Comparison of ENCODE assay signal across 9 mouse cellular contexts in genomic region chr11:50587787-50588186, GRCm38 (mm10). TPM values are rescaled to one million over a fixed set of nuclear protein-coding genes. Genes with fewer than 3 reads are reported as not detected.
DNase-seq lines count a peak whose midpoint lies in the region; ATAC-seq and TF ChIP-seq lines count a peak whose summit lies in the region.
"Had no signal": no experiment of that assay in that cellular context is flagged by ENCODE, and none has a peak within 500 bp of the region (broad histone marks: within the 10 kb centered on the region; RNA-seq: fewer than 3 reads in every experiment).

No protein-coding gene starts in this region.

- TF ChIP-seq CTCF in MEL (IDR thresholded peaks at IDR 0.05 in 2 of 3, conservative IDR thresholded peaks at IDR 0.05 in 1 of 3; ENCODE audit: control insufficient read depth in 1 of 3, insufficient read depth in 1 of 3, low read depth in 2 of 3, low read length in 3 of 3, poor library complexity in 1 of 3, severe bottlenecking in 1 of 3): peak; percentile 41 to 52 (median 42)
- TF ChIP-seq CTCF in brain, embryonic 14.5 days (IDR thresholded peaks at IDR 0.05; ENCODE audit: borderline replicate concordance, extremely low read depth, insufficient read depth, insufficient read length): peak; percentile 82
- TF ChIP-seq CTCF in gastrocnemius, adult 2 months (IDR thresholded peaks at IDR 0.05): peak; percentile 82
- TF ChIP-seq CTCF in left cerebral cortex, adult 2 months (IDR thresholded peaks at IDR 0.05): peak; percentile 82
- TF ChIP-seq CTCF in olfactory bulb, adult 2 months (IDR thresholded peaks at IDR 0.05; ENCODE audit: insufficient read depth, low read depth, low read length): 0 out of 2 replicates have a peak, but pooled peaks have one; percentile 22

- no peak overlapping the region for H3K9ac ChIP-seq in MEL (ENCODE audit: control insufficient read depth, low read depth, low read length, poor library complexity, severe bottlenecking)

- TF ChIP-seq POLR2A in MEL (IDR thresholded peaks at IDR 0.05; ENCODE audit: control insufficient read depth in 1 of 2, insufficient read depth in 1 of 2, low read depth in 1 of 2, low read length in 2 of 2, poor library complexity in 1 of 2): no peak
- TF ChIP-seq POLR2A in brain, embryonic 14.5 days (IDR thresholded peaks at IDR 0.05; ENCODE audit: borderline replicate concordance, extremely low read depth, insufficient read depth, insufficient read length, poor library complexity, severe bottlenecking): no peak
- TF ChIP-seq POLR2A in olfactory bulb, adult 2 months (IDR thresholded peaks at IDR 0.05; ENCODE audit: insufficient read depth, low read depth, low read length): no peak

- no peaks in the 10 kb centered on the region for H3K4me1 ChIP-seq in MEL (ENCODE audit: control insufficient read depth in 1 of 2, insufficient read depth in 2 of 2, low read length in 2 of 2)
- no peaks in the 10 kb centered on the region for H3K4me1 ChIP-seq in olfactory bulb, adult 2 months (ENCODE audit: control insufficient read depth, insufficient read depth, low read length)

- H3K27me3 ChIP-seq in MEL (ENCODE audit: control insufficient read depth in 1 of 2, insufficient read depth in 2 of 2, low read length in 2 of 2): no peaks in the 10 kb centered on the region

- H3K27ac ChIP-seq in MEL (ENCODE audit: control insufficient read depth, low read depth, low read length): no peak overlapping the region
- no peak overlapping the region for H3K27ac ChIP-seq in gastrocnemius, adult 2 months
- no peak overlapping the region for H3K27ac ChIP-seq in left cerebral cortex, adult 2 months
- no peak overlapping the region for H3K27ac ChIP-seq in olfactory bulb, adult 2 months (ENCODE audit: insufficient read depth, low read depth, low read length)

- TF ChIP-seq EP300 in MEL (IDR thresholded peaks at IDR 0.05; ENCODE audit: low read depth in 1 of 2, low read length in 2 of 2): no peak

- no peaks in the 10 kb centered on the region for H3K9me3 ChIP-seq in MEL (replicated peaks; ENCODE audit: insufficient read depth, low read length)

- H3K36me3 ChIP-seq in MEL (ENCODE audit: control insufficient read depth in 1 of 2, insufficient read depth in 2 of 2, low read length in 2 of 2): no peaks in the 10 kb centered on the region

- intact Hi-C loops in gastrocnemius, adult 2 months (cut with DNase I): no loop called here
- intact Hi-C loops in left cerebral cortex, adult 2 months (cut with DNase I): loop anchor here (5.0 kb wide), 1 partner anchor 145 kb away; no protein-coding TSS in a partner anchor

- peak; percentile 61 for DNase-seq in layer of hippocampus, adult 11-12 months (ENCODE audit: low spot score)
- no peak for DNase-seq in layer of hippocampus, postnatal 36 days
- peak; percentile 35 for DNase-seq in MEL (ENCODE audit: low read depth, low spot score)
- DNase-seq in brain, embryonic 14.5 days (ENCODE audit: low read depth): peak; percentile 52
- peak; percentile 46 for DNase-seq in gastrocnemius, adult 2 months
- DNase-seq in left cerebral cortex, adult 2 months (ENCODE audit: extremely low spot score in 1 of 2, low spot score in 2 of 2): peak; percentile 30 to 42

- 12% methylated on average over 3 of the region's 3 CpGs for WGBS in olfactory bulb, adult 2 months

- no peak for ATAC-seq in inflammation-experienced regulatory T-cells, adult 6 months

- H3K79me2 ChIP-seq in MEL (ENCODE audit: control insufficient read depth, insufficient read depth, low read length, poor library complexity): no peaks in the 10 kb centered on the region

- no peak overlapping the region for H3K4me3 ChIP-seq in MEL (ENCODE audit: control insufficient read depth in 1 of 2, insufficient read depth in 1 of 2, low read depth in 2 of 2, low read length in 2 of 2)
- no peak overlapping the region for H3K4me3 ChIP-seq in gastrocnemius, adult 2 months
- H3K4me3 ChIP-seq in left cerebral cortex, adult 2 months: no peak overlapping the region
- no peak overlapping the region for H3K4me3 ChIP-seq in olfactory bulb, adult 2 months (ENCODE audit: insufficient read depth, low read depth, low read length)
- H3K4me3 ChIP-seq: erythroblast, embryonic 14.5 days had no signal

- no peak for TF ChIP-seq RAD21 in MEL (IDR thresholded peaks at IDR 0.05; ENCODE audit: low read depth, low read length)

TF ChIP-seq in MEL, 35 proteins besides CTCF, POLR2A, EP300 and RAD21:
- TF ChIP-seq GABPA (IDR thresholded peaks at IDR 0.05; ENCODE audit: low read depth, low read length): no peak

RNA-seq across cellular contexts. Expression of gene Adamts2, which starts 14.1 kb away (rescaled TPM):
- total RNA-seq in layer of hippocampus, postnatal 36 days (2021): 10 to 100 TPM; 15.7 to 15.9 TPM
- not detected in 2 replicates for total RNA-seq in MEL (2012; rRNA removed)
- not detected for polyA plus RNA-seq in MEL (2012; ENCODE audit: insufficient read depth in 1 of 2, insufficient read length in 2 of 2, low read depth in 1 of 2, low replicate concordance in 2 of 2, missing spikeins in 1 of 2)
- 4.8 and 8.2 TPM in 2 replicates for polyA plus RNA-seq in brain, embryonic 14.5 days (2012; rRNA removed)
- 1 to 10 TPM; 6.1 to 9.8 TPM for total RNA-seq in gastrocnemius, adult 2 months (2021)
- total RNA-seq in left cerebral cortex, adult 2 months (2021): 10 to 100 TPM; 10.9 to 13.0 TPM
- polyA plus RNA-seq in olfactory bulb, adult 2 months (2012; ENCODE audit: insufficient read depth, insufficient read length, low replicate concordance, missing spikeins): not detected in 2 replicates
- not detected for polyA plus RNA-seq in inflammation-experienced regulatory T-cells, adult 6 months (2017; shearing (Covaris generic))
- polyA plus RNA-seq: erythroblast, embryonic 14.5 days had no signal

Comparison
In these comparisons a context has a peak if more than half of its experiments do, and no peak if none do; other contexts are left out.
1. DNase-seq: peak in layer of hippocampus, adult 11-12 months (single experiment), MEL (single experiment), brain, embryonic 14.5 days (single experiment), gastrocnemius, adult 2 months (single experiment) and left cerebral cortex, adult 2 months (2 of 2); none in layer of hippocampus, postnatal 36 days (0 of 2).
2. CTCF ChIP-seq: peak in every context shown above with its lines; median percentile 82 in brain, embryonic 14.5 days; 82 in gastrocnemius, adult 2 months; 82 in left cerebral cortex, adult 2 months; 42 in MEL; 22 in olfactory bulb, adult 2 months.